Mouse (Mus musculus) subcutaneous adipose tissue, adult 2 months (tissue): ENCODE results near the gene Defa20. TPM values are rescaled to one million over a fixed set of nuclear protein-coding genes. Genes with fewer than 3 reads are reported as not detected.

Experiments used
- polyA plus RNA-seq: library from polyadenylated mRNA; depleted of rRNA; stranded (reverse); fragments of >200 nt; gene quantifications from 2 replicates; pipeline ENCODE4 v1.2.3, GENCODE M21; 2012; ENCODE audit warnings: low replicate concordance; rRNA removed

The Defa20 gene
- not detected in 2 replicates for polyA plus RNA-seq

GRCm38 (mm10) chr8:21508958-21509357 lies at the start of gene Defa20:
Defa20 (plus strand) TSS chr8:21509258.

DNA sequence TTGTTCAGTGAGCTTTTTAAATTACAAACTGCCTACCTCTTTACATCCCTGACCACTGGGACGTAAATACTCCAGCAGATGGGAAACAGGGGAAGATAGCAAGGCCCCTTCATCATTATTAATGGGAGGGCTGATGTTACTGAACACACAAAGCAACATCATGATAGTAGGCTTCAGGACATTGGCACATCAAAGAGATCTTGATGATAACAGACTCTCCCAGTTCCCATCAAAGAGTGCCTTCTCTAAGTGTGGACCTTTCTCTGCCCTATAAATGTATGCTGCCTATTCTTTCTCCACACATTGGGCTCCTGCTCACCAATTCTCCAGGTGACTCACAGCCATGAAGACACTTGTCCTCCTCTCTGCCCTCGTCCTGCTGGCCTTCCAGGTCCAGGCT lies 19.7 kb downstream of the Defa20 start, which contains the start of gene Defa32:
Gene Defa32 (plus strand): TSS at position 301 of the 400 bp plus-strand sequence.

Other genes starting within 250 kb of the Defa20 start
- gene Defa27, start 193.7 kb upstream of the Defa20 start, polyA plus RNA-seq: not detected in 2 replicates
- gene Defa29, start 182.2 kb upstream of the Defa20 start, polyA plus RNA-seq: not detected in 2 replicates
- not detected in 2 replicates for gene Defa2, start 130.7 kb upstream of the Defa20 start, polyA plus RNA-seq
- not detected in 2 replicates for gene Defa33, start 117.4 kb upstream of the Defa20 start, polyA plus RNA-seq
- not detected in 2 replicates for gene Defa36, start 81.8 kb upstream of the Defa20 start, polyA plus RNA-seq
- gene Gm7849, start 52.7 kb upstream of the Defa20 start, polyA plus RNA-seq: not detected in 2 replicates
- gene Defa32, start 19.8 kb downstream of the Defa20 start, polyA plus RNA-seq: not detected in 2 replicates
- not detected in 2 replicates for gene Defa37, start 56.1 kb downstream of the Defa20 start, polyA plus RNA-seq
- gene Defa28, start 73.7 kb downstream of the Defa20 start, polyA plus RNA-seq: not detected in 2 replicates
- gene Gm7861, start 85.2 kb downstream of the Defa20 start, polyA plus RNA-seq: not detected in 2 replicates
- gene Defa26, start 108.9 kb downstream of the Defa20 start, polyA plus RNA-seq: not detected in 2 replicates
- gene Defa17, start 146.5 kb downstream of the Defa20 start, polyA plus RNA-seq: not detected in 2 replicates
- gene Defa34, start 156.5 kb downstream of the Defa20 start, polyA plus RNA-seq: not detected in 2 replicates
- not detected in 2 replicates for gene AY761184, start 194.4 kb downstream of the Defa20 start, polyA plus RNA-seq
- not detected in 2 replicates for gene Defa24, start 225.2 kb downstream of the Defa20 start, polyA plus RNA-seq